Mouse (Mus musculus): ENCODE measurements around the gene Des. TPM values are rescaled to one million over a fixed set of nuclear protein-coding genes. Genes with fewer than 3 reads are reported as not detected.

Des gene
- polyA plus RNA-seq, 1 experiment, result 0.70 TPM

- Histone ChIP-seq H3K27ac (ENCODE audit: insufficient read depth, low read depth, low read length) (no peak overlapping the region), H3K4me1 (ENCODE audit: control insufficient read depth, insufficient read depth, low read length) (no peaks in the 10 kb centered on the region), H3K4me3 (ENCODE audit: insufficient read depth, low read length) (no peak overlapping the region)
- TF ChIP-seq POLR2A (IDR thresholded peaks at IDR 0.05; ENCODE audit: borderline replicate concordance, low read depth, low read length), result no peak
- no peak for TF ChIP-seq CTCF (IDR thresholded peaks at IDR 0.05; ENCODE audit: low read depth, low read length)
These were observed 32.7 kb upstream of the Des start for GRCm38 (mm10) chr1:75327461-75327860.

- H3K4me3 ChIP-seq (ENCODE audit: insufficient read depth, low read length), result no peak overlapping the region
- no peaks in the 10 kb centered on the region for H3K4me1 ChIP-seq (ENCODE audit: control insufficient read depth, insufficient read depth, low read length)
- TF ChIP-seq CTCF (IDR thresholded peaks at IDR 0.05; ENCODE audit: low read depth, low read length), result no peak
- TF ChIP-seq POLR2A (IDR thresholded peaks at IDR 0.05; ENCODE audit: borderline replicate concordance, low read depth, low read length), result no peak
- no peak overlapping the region for H3K27ac ChIP-seq (ENCODE audit: insufficient read depth, low read depth, low read length)
These were observed 28.9 kb upstream of the Des start for GRCm38 (mm10) chr1:75331271-75331670.

- no peak for TF ChIP-seq CTCF (IDR thresholded peaks at IDR 0.05; ENCODE audit: low read depth, low read length)
- TF ChIP-seq POLR2A (IDR thresholded peaks at IDR 0.05; ENCODE audit: borderline replicate concordance, low read depth, low read length), result no peak
- H3K4me3 ChIP-seq (ENCODE audit: insufficient read depth, low read length), result no peak overlapping the region
- H3K4me1 ChIP-seq (ENCODE audit: control insufficient read depth, insufficient read depth, low read length), result no peaks in the 10 kb centered on the region
- no peak overlapping the region for H3K27ac ChIP-seq (ENCODE audit: insufficient read depth, low read depth, low read length)
These were observed 23.7 kb upstream of the Des start for GRCm38 (mm10) chr1:75336461-75336860.

- H3K27ac ChIP-seq (ENCODE audit: insufficient read depth, low read depth, low read length), result no peak overlapping the region
- no peaks in the 10 kb centered on the region for H3K4me1 ChIP-seq (ENCODE audit: control insufficient read depth, insufficient read depth, low read length)
- TF ChIP-seq CTCF (IDR thresholded peaks at IDR 0.05; ENCODE audit: low read depth, low read length), result no peak
- H3K4me3 ChIP-seq (ENCODE audit: insufficient read depth, low read length), result no peak overlapping the region
These were observed 23.0 kb upstream of the Des start for GRCm38 (mm10) chr1:75337097-75337496.

GRCm38 (mm10) chr1:75338091-75338694, 21.9 kb upstream of the Des start:
- no peaks in the 10 kb centered on the region for H3K4me1 ChIP-seq (ENCODE audit: control insufficient read depth, insufficient read depth, low read length)
- no peak for TF ChIP-seq POLR2A (IDR thresholded peaks at IDR 0.05; ENCODE audit: borderline replicate concordance, low read depth, low read length)
- TF ChIP-seq CTCF (IDR thresholded peaks at IDR 0.05; ENCODE audit: low read depth, low read length), result no peak
- H3K27ac ChIP-seq (ENCODE audit: insufficient read depth, low read depth, low read length), result no peak overlapping the region
- H3K4me3 ChIP-seq (ENCODE audit: insufficient read depth, low read length), result no peak overlapping the region

GRCm38 (mm10) chr1:75339337-75339736, 20.8 kb upstream of the Des start:
- TF ChIP-seq CTCF (IDR thresholded peaks at IDR 0.05; ENCODE audit: low read depth, low read length) (no peak), POLR2A (IDR thresholded peaks at IDR 0.05; ENCODE audit: borderline replicate concordance, low read depth, low read length) (no peak)
- H3K4me3 ChIP-seq (ENCODE audit: insufficient read depth, low read length), result no peak overlapping the region
- no peak overlapping the region for H3K27ac ChIP-seq (ENCODE audit: insufficient read depth, low read depth, low read length)
- no peaks in the 10 kb centered on the region for H3K4me1 ChIP-seq (ENCODE audit: control insufficient read depth, insufficient read depth, low read length)

- H3K4me1 ChIP-seq (ENCODE audit: control insufficient read depth, insufficient read depth, low read length), result no peaks in the 10 kb centered on the region
- no peak overlapping the region for H3K4me3 ChIP-seq (ENCODE audit: insufficient read depth, low read length)
- TF ChIP-seq CTCF (IDR thresholded peaks at IDR 0.05; ENCODE audit: low read depth, low read length), result no peak
- TF ChIP-seq POLR2A (IDR thresholded peaks at IDR 0.05; ENCODE audit: borderline replicate concordance, low read depth, low read length), result no peak
- no peak overlapping the region for H3K27ac ChIP-seq (ENCODE audit: insufficient read depth, low read depth, low read length)
These were observed 19.6 kb upstream of the Des start for GRCm38 (mm10) chr1:75340519-75340918.

GRCm38 (mm10) chr1:75342874-75343416, 17.2 kb upstream of the Des start:
- Histone ChIP-seq H3K27ac (ENCODE audit: insufficient read depth, low read depth, low read length) (no peak overlapping the region), H3K4me1 (ENCODE audit: control insufficient read depth, insufficient read depth, low read length) (peaks cover 6% of the 10 kb centered on the region; the same call in 1 of the 2 replicates), H3K4me3 (ENCODE audit: insufficient read depth, low read length) (no peak overlapping the region)
- TF ChIP-seq CTCF (IDR thresholded peaks at IDR 0.05; ENCODE audit: low read depth, low read length), result peak; percentile 79
- no peak for TF ChIP-seq POLR2A (IDR thresholded peaks at IDR 0.05; ENCODE audit: borderline replicate concordance, low read depth, low read length)

- Histone ChIP-seq H3K27ac (ENCODE audit: insufficient read depth, low read depth, low read length) (no peak overlapping the region), H3K4me1 (ENCODE audit: control insufficient read depth, insufficient read depth, low read length) (peaks cover 6% of the 10 kb centered on the region; the same call in 1 of the 2 replicates), H3K4me3 (ENCODE audit: insufficient read depth, low read length) (no peak overlapping the region)
- TF ChIP-seq CTCF (IDR thresholded peaks at IDR 0.05; ENCODE audit: low read depth, low read length), result no peak
- no peak for TF ChIP-seq POLR2A (IDR thresholded peaks at IDR 0.05; ENCODE audit: borderline replicate concordance, low read depth, low read length)
These were observed 15.7 kb upstream of the Des start for GRCm38 (mm10) chr1:75344291-75345035.
